Mouse (Mus musculus) myocyte (in vitro differentiated cells): ENCODE measurements around the gene Arhgef19.

Experiments
- CEBPB ChIP-seq: IDR thresholded peaks from 2 replicates; pipeline ENCODE4 v1.6.1; 2011; ENCODE audit warnings: mild to moderate bottlenecking, moderate library complexity; ENCODE audit not compliant: poor library complexity, insufficient read depth, severe bottlenecking
- E2F4 ChIP-seq: IDR thresholded peaks from one replicate; pipeline ENCODE4 v1.6.1; 2011; ENCODE audit warnings: mild to moderate bottlenecking, control low read depth, moderate library complexity; ENCODE audit not compliant: insufficient read depth
- MAX ChIP-seq: IDR thresholded peaks from one replicate; pipeline ENCODE4 v1.6.1; 2011; ENCODE audit warnings: low read depth, mild to moderate bottlenecking, control low read depth
- MYOG ChIP-seq, 3 experiments: IDR thresholded peaks; one replicate each; pipeline ENCODE4 v1.6.1; 2011; ENCODE audit warnings: control low read depth in 2 of 3, low read depth in 2 of 3, mild to moderate bottlenecking in 2 of 3; ENCODE audit not compliant: insufficient read length in 2 of 3, control insufficient read depth in 1 of 3, insufficient read depth in 1 of 3
- POLR2A ChIP-seq: IDR thresholded peaks from one replicate; pipeline ENCODE4 v1.6.1; 2011; ENCODE audit warnings: low read depth, mild to moderate bottlenecking, control low read depth, moderate library complexity; ENCODE audit not compliant: insufficient read length
- TCF12 ChIP-seq: IDR thresholded peaks from one replicate; pipeline ENCODE4 v1.6.1; 2011; ENCODE audit warnings: mild to moderate bottlenecking, control low read depth; ENCODE audit not compliant: poor library complexity, insufficient read depth, severe bottlenecking

GRCm38 (mm10) chr4:141271721-141272120, 32.4 kb downstream of the Arhgef19 start:
- no peak for TF ChIP-seq POLR2A
- TF ChIP-seq MYOG (IDR thresholded peaks at IDR 0.05; ENCODE audit: control insufficient read depth in 1 of 3, insufficient read depth in 1 of 3, insufficient read length in 2 of 3, low read depth in 2 of 3) = no peak
- no peak for TF ChIP-seq MAX
- TF ChIP-seq CEBPB = no peak
- TF ChIP-seq E2F4 = no peak
- TF ChIP-seq TCF12 = no peak
